Mouse (Mus musculus) c-Kit-positive CD71-positive TER-119-negative erythroid progenitor cells, embryonic 14.5 days (primary cell): Measurements from ENCODE around the gene C1qc.

Experiments used
- DNase-seq: peaks from one replicate; pipeline ENCODE4 v3.0.0-alpha.2; 2013; ENCODE audit warnings: low read depth

C1qc gene

GRCm38 (mm10) chr4:136848565-136848964 lies 44.3 kb downstream of the C1qc start:
- DNase-seq = no peak

GRCm38 (mm10) chr4:136847166-136847565 lies 45.7 kb downstream of the C1qc start:
- DNase-seq = no peak

DNA sequence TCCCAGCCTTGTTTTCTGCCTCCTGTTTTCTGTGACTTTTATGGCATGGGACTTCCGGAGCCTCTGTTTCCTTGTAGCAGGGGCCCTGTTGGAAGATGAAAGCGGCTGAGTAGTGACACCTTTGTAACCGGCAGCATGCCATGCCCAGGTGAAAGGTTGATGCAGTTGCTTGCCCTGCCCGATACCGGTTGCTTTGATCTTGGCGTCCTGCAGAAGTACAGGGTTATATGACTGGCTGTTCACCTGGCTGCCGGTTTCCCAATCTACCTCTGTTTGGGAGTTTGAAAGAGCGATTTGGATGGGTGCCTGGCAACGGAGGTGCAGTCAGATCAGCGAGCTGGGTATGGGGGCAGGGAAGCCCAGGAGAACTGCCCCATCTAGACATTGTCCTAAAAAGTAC lies 50.1 kb downstream of the C1qc start:
- no peak for DNase-seq

GRCm38 (mm10) chr4:136842033-136842432 lies 50.8 kb downstream of the C1qc start:
- no peak for DNase-seq

DNA sequence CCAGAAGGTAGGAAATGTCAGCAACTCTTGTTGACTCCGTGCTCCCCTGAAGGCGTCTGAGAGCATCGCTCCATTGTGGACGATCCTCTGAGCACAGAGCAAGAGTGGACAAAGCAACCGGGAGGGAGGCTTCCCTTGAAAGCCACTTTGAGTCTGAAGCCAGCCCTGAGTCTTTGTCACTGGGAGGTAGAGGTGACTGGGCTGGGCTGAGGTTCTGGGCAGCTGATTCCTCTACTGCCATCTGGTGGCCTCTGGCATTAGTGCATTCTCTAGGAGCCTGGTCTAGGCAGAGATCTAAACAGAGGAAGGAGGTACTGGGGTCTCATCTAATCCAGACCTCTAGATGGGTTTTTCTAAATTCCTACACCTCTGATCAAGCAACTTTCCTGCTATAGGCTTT lies 51.8 kb downstream of the C1qc start:
- DNase-seq = peak; percentile 33
